In the genomic region with DNA sequence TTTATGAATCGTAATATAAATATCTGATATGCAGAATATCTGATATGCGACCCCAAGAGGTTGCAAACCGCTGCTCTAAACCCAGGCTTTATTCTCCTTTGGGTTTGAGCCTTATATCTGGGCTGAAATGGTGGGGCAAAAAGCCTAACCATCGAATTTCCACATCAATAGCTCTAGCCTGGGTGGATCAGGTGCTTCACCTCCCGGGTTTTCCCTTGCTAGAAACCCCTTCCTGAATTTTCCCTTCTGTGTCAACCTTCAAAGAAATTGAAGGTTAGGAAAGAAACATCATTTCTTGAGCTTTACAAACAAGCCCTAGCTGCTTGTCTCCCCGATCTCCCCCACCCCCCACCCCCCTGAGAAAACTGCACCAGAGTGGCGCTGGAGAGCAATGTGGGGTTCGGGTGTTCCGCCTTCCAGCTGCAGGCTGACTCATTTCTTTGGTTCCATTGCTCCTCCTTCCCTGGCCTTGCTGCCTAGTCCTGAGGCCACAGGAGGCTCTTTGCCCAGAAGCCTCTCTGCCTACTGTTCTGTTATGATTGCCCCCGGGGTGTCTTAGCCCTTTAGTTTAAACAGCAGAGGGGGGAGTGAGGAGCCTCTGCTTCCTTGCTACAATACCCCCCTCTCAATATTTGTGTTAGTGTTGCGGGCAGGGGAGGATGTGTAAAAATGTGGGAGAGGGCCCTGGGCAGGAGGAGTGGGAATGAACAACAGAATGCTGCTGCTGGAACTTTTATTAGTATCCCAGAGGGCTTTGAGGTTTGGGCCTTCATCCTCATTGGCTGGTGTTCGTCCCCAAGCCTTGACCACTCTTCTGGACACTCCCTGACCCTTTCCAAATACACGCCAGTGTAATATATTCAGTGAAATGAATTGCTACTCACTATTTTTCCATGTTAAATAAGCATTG, we compare ENCODE assay signal across 8 mouse cellular contexts. TPM values are rescaled to one million over a fixed set of nuclear protein-coding genes. Genes with fewer than 3 reads are reported as not detected.
DNase-seq lines count a peak whose midpoint lies in the region; ATAC-seq and TF ChIP-seq lines count a peak whose summit lies in the region.

No protein-coding gene starts in this region.

- no peaks in the 10 kb centered on the region for H3K27me3 ChIP-seq in lung, embryonic 14.5 days (ENCODE audit: insufficient read depth, low read length)
- no peaks in the 10 kb centered on the region for H3K27me3 ChIP-seq in liver, embryonic 12.5 days (replicated peaks)

- TF ChIP-seq POLR2A in embryonic fibroblast, embryonic 13.5 days (IDR thresholded peaks at IDR 0.05; ENCODE audit: low read depth, low read length): peak; percentile 15; the same call in 1 of the 2 replicates

- intact Hi-C loops in left cerebral cortex, postnatal 10 days (cut with DNase I): no loop called here
- intact Hi-C loops in heart, postnatal 25 days (cut with DNase I): no loop called here

- WGBS in lung, embryonic 14.5 days: 25% methylated on average over 13 of the region's 13 CpGs
- WGBS in liver, embryonic 12.5 days (ENCODE audit: insufficient replicate concordance): 37% methylated on average over 13 of the region's 13 CpGs

- no peak overlapping the region for H3K27ac ChIP-seq in lung, embryonic 14.5 days (ENCODE audit: low read depth)
- peak overlapping the region; percentile 67 for H3K27ac ChIP-seq in embryonic fibroblast, embryonic 13.5 days (ENCODE audit: insufficient read depth, low read length)
- peak overlapping the region; percentile 30; the same call in 1 of the 2 replicates for H3K27ac ChIP-seq in liver, embryonic 12.5 days

- no peak for DNase-seq in lung, embryonic 14.5 days
- DNase-seq in lung, postnatal 10 days: no peak
- DNase-seq in ovary, postnatal 14 days (ENCODE audit: low spot score): no peak
- no peak for DNase-seq in left cerebral cortex, postnatal 10 days (ENCODE audit: extremely low spot score in 1 of 2, low spot score in 2 of 2)
- DNase-seq in heart, postnatal 25 days (ENCODE audit: low spot score): no peak

- H3K4me2 ChIP-seq in lung, embryonic 14.5 days: no peak overlapping the region
- H3K4me2 ChIP-seq in liver, embryonic 12.5 days: peak overlapping the region; percentile 14; the same call in 1 of the 2 replicates

- H3K4me1 ChIP-seq in lung, embryonic 14.5 days (ENCODE audit: insufficient read depth): no peaks in the 10 kb centered on the region
- H3K4me1 ChIP-seq in embryonic fibroblast, embryonic 13.5 days (ENCODE audit: control insufficient read depth, insufficient read depth, low read length): peaks cover 3% of the 10 kb centered on the region; the same call in 1 of the 2 replicates
- H3K4me1 ChIP-seq in liver, embryonic 12.5 days: no peaks in the 10 kb centered on the region

- H3K4me3 ChIP-seq in lung, embryonic 14.5 days (ENCODE audit: low read depth, low read length): no peak overlapping the region
- H3K4me3 ChIP-seq in embryonic fibroblast, embryonic 13.5 days (ENCODE audit: insufficient read depth, low read length): no peak overlapping the region
- no peak overlapping the region for H3K4me3 ChIP-seq in liver, embryonic 12.5 days

- H3K9ac ChIP-seq in lung, embryonic 14.5 days: no peak overlapping the region
- H3K9ac ChIP-seq in liver, embryonic 12.5 days: no peak overlapping the region

- TF ChIP-seq CTCF in lung, embryonic 14.5 days (IDR thresholded peaks at IDR 0.05; ENCODE audit: low read depth): no peak
- no peak for TF ChIP-seq CTCF in embryonic fibroblast, embryonic 13.5 days (IDR thresholded peaks at IDR 0.05; ENCODE audit: borderline replicate concordance, insufficient read depth, low read length)

- ATAC-seq in lung, embryonic 14.5 days (ENCODE audit: insufficient read depth): 0 out of 2 replicates have a peak, but pooled peaks have one; percentile 24
- peak; percentile 24; the same call in 1 of the 2 replicates for ATAC-seq in liver, embryonic 12.5 days
- ATAC-seq in CD4-positive, CD25-positive, alpha-beta regulatory T cell, adult 4 months: no peak

- no peaks in the 10 kb centered on the region for H3K9me3 ChIP-seq in lung, embryonic 14.5 days (ENCODE audit: low read depth, low read length)
- no peaks in the 10 kb centered on the region for H3K9me3 ChIP-seq in liver, embryonic 12.5 days (replicated peaks)

- H3K36me3 ChIP-seq in lung, embryonic 14.5 days (ENCODE audit: insufficient read depth): no peaks in the 10 kb centered on the region
- H3K36me3 ChIP-seq in liver, embryonic 12.5 days: no peaks in the 10 kb centered on the region

RNA-seq across cellular contexts. Expression of a gene that starts 9.5 kb away (rescaled TPM):
- 0.30 and 0.53 TPM in 2 replicates for polyA plus RNA-seq in lung, embryonic 14.5 days (2014; fragmentation: Nextera tagmentation; extraction: Ambion mirVana)
- polyA plus RNA-seq in embryonic fibroblast, embryonic 13.5 days (2011; ENCODE audit: insufficient read length, low read depth, missing spikeins): 8.4 and 25.5 TPM in 2 replicates
- polyA plus RNA-seq in liver, embryonic 12.5 days (2016; fragmentation: Nextera tagmentation; extraction: Ambion mirVana): 2.0 and 2.9 TPM in 2 replicates
- total RNA-seq in left cerebral cortex, postnatal 10 days (2021): under 1 TPM in 1 of 2 experiments, not detected in 1; 0.26 TPM
- polyA plus RNA-seq in CD4-positive, CD25-positive, alpha-beta regulatory T cell, adult 4 months (2017; shearing (Covaris generic)): under 1 TPM; 0.32 to 0.44 TPM
- under 1 TPM in 1 of 2 experiments, not detected in 1; 0.20 TPM for total RNA-seq in heart, postnatal 25 days (2021)
